Mouse (Mus musculus) neural tube, embryonic 12.5 days (tissue): ENCODE results near the gene Inpp5a. TPM values are rescaled to one million over a fixed set of nuclear protein-coding genes. Genes with fewer than 3 reads are reported as not detected.
A peak's percentile ranks its signal among the peaks of the same experiment; 100 is the strongest.

ENCODE experiments used
- ATAC-seq: fragments of 200-750 bp; cut with Nextera tagmentation; 2 replicates; pipeline ENCODE4 v1.8.0; 2017; ENCODE audit warnings: low read depth, mild to moderate bottlenecking, moderate TSS enrichment, moderate library complexity; ENCODE audit not compliant: low FRiP score
- H3K27ac ChIP-seq: fragments of 300-500 bp; sonication (generic); 2 replicates; pipeline ENCODE4 v1.5.1; 2016
- H3K27me3 ChIP-seq: fragments of 300-500 bp; sonication (generic); replicated peaks from 2 replicates; pipeline ENCODE4 v1.6.1; 2016; ENCODE audit warnings: mild to moderate bottlenecking
- H3K36me3 ChIP-seq: fragments of 300-500 bp; sonication (generic); 2 replicates; pipeline ENCODE4 v1.6.1; 2016; ENCODE audit warnings: mild to moderate bottlenecking
- H3K4me1 ChIP-seq: fragments of 300-500 bp; sonication (generic); 2 replicates; pipeline ENCODE4 v1.6.1; 2016
- H3K4me2 ChIP-seq: fragments of 300-500 bp; sonication (generic); replicated peaks from 2 replicates; pipeline ENCODE4 v1.6.1; 2016; ENCODE audit warnings: mild to moderate bottlenecking
- H3K4me3 ChIP-seq: fragments of 300-500 bp; sonication (generic); 2 replicates; pipeline ENCODE4 v1.5.1; 2016
- H3K9ac ChIP-seq: fragments of 300-500 bp; sonication (generic); 2 replicates; pipeline ENCODE4 v1.6.1; 2016; ENCODE audit warnings: mild to moderate bottlenecking
- H3K9me3 ChIP-seq: fragments of 300-500 bp; sonication (generic); 2 replicates; pipeline ENCODE4 v1.6.1; 2016; ENCODE audit warnings: mild to moderate bottlenecking
- WGBS: fragments of 180-500 bp; shearing (Covaris S2); methylation state at CpG from one replicate; pipeline ENCODE4 v1.1.7; 2016; 5-methylcytosine and 5-hydroxymethylcytosine counted together
- polyA plus RNA-seq: library from polyadenylated mRNA; unstranded; fragments of >200 nt; fragmentation: Nextera tagmentation; extraction: Ambion mirVana; gene quantifications from 2 replicates; pipeline ENCODE4 v1.2.1, GENCODE M21; 2016

Gene Inpp5a
- polyA plus RNA-seq, 1 experiment from 2014 or later: 26.8 TPM

DNA sequence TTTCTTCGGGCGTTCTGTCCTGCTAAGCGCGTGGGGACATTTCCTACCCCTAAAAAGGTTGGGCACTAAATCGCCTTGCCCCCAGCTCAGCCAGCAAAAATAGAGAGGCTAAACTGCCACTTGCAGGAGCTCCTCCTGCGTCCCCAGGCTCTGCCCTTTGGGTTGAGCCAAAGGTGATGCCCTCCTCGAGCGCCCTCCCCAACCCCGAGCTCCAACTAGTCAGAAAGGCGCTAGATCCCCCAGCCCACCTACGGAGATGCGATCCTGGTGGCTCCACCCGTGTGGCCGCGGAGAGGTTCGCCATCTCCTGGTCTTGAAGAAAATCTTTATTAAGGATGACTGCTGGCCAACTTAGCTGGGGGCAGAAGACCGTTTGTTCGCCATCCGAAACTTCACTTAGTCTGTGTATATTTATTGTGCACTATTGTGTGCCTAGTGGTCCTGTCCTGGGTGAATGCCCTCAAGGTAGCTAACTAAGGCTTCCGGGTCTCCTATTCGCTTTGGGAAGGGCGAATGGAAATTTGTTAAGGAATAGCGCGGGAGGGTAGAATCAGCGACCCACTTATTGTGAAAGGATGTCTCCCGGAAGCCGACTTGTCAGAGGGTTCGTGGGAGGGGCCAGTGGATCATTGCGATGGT is 196.4 kb downstream of the Inpp5a start:
- Histone ChIP-seq H3K27me3 (peaks cover 100% of the 10 kb centered on the region), H3K9ac (no peak overlapping the region), H3K36me3 (no peaks in the 10 kb centered on the region), H3K4me2 (no peak overlapping the region), H3K4me3 (no peak overlapping the region), H3K4me1 (peaks cover 31% of the 10 kb centered on the region), H3K9me3 (no peaks in the 10 kb centered on the region), H3K27ac (no peak overlapping the region)
- no peak for ATAC-seq
- WGBS: 1% methylated on average over 29 of the region's 29 CpGs

DNA sequence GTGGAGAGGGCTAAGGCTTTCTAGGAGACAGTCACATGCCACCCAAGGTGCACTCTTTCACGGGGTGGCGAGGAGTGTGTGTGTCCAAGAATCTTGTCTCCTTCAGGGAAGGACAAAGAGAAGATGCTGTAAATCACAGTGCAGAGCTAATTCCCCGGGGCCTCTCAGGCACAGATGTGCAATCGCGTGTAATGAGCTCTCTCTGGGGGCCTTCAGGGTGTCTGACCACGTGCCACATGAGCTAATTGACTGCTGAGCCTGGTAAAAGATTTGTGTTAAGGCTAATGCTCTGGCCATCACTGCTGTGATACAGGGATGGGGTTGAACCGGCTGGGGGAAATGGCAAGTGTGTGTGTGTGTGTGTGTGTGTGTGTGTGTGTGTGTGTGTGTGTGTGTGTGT is 199.0 kb downstream of the Inpp5a start:
- Histone ChIP-seq H3K27me3 (peaks cover 87% of the 10 kb centered on the region), H3K4me3 (no peak overlapping the region), H3K4me2 (no peak overlapping the region), H3K9me3 (no peaks in the 10 kb centered on the region), H3K4me1 (peaks cover 10% of the 10 kb centered on the region), H3K36me3 (no peaks in the 10 kb centered on the region), H3K9ac (no peak overlapping the region), H3K27ac (no peak overlapping the region)
- peak; percentile 67 for ATAC-seq
- WGBS: 6% methylated on average over 7 of the region's 7 CpGs

DNA sequence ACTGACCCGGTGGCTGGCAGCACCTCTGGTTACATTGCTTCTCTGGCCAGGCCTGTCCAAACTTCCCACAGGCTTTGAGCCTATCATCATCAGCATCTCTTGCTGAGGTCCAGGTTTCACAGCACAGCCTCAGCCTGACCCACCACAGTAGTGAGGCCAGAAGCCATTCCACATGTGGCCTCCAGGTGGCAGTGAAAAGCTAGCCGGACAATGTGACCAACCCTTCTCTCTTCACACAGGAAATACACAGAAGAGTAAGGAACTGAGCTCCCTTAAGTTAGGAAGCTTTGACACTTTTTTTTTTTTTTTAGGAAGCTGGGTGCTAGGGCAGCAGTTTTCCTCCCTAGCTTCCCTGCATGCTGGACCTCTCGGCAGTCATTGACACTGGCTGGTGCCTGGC is 201.4 kb downstream of the Inpp5a start:
- 36% methylated on average over 3 of the region's 3 CpGs for WGBS
- ATAC-seq: no peak
- no peak overlapping the region for H3K4me2 ChIP-seq
- no peak overlapping the region for H3K4me3 ChIP-seq
- H3K4me1 ChIP-seq: peaks cover 10% of the 10 kb centered on the region; the same call in 1 of the 2 replicates
- H3K27me3 ChIP-seq: peaks cover 74% of the 10 kb centered on the region
- no peaks in the 10 kb centered on the region for H3K36me3 ChIP-seq
- H3K9ac ChIP-seq: no peak overlapping the region
- H3K9me3 ChIP-seq: no peaks in the 10 kb centered on the region
- no peak overlapping the region for H3K27ac ChIP-seq

DNA sequence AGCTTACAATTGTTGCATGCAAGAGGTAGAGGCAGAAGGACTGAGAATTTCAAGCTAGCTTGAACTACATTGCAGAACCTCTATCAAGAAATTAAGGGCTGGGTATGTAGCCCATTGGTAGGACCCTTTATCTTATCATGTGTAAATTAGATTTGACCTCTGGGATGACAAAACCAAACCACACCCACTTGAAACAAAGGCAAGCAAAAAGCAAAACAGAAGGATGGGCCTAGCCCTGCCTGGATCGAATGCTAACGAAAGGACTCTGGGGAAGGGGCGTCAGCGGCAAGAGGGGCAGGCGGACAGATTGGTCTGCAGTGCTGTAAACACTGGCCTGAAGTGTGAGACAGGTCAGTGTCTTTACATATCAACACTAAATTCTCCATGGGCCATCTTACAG is 202.4 kb downstream of the Inpp5a start:
- Histone ChIP-seq H3K4me2 (no peak overlapping the region), H3K4me3 (no peak overlapping the region), H3K27me3 (peaks cover 72% of the 10 kb centered on the region), H3K9ac (no peak overlapping the region), H3K36me3 (no peaks in the 10 kb centered on the region), H3K9me3 (no peaks in the 10 kb centered on the region), H3K27ac (no peak overlapping the region), H3K4me1 (peaks cover 10% of the 10 kb centered on the region; the same call in 1 of the 2 replicates)
- no peak for ATAC-seq
- WGBS: 91% methylated on average over 5 of the region's 5 CpGs

DNA sequence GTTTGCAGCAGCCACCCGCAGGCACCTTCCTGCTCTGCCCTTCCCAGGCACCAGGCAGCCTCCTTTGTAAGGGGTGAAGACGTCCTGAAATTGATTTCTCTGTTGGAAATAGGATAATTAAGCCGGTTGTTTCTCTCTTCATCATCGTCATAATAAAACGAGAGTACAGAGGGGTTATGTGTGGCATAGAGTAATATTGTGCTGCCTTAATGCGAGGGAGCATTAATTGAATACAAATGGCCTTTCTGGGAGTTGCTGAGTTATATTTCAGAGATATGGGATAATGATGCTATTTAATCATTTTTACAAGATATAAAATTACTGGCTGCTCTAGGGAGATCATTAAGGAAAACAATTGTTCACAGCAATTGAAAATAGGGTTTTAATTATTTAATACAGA is 206.4 kb downstream of the Inpp5a start:
- no peak for ATAC-seq

DNA sequence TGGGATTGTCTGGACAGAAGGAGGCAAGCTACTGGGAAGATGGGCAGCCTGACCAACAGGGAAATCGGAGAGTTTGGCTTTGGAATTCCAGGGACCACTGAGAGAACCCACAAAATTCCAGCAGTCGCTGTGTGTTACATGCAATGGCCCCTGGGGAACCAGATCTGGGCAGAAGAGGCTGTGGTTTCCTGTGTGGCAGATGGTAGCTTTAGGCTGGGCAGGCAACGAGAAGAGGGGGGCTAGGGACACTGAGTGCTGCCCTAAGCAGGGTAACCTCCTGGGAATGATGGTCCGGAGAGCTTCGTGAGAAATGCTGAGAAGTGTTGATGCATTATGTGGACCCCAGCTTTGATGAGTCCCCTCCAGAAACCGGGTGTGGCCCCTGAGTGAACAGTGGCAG is 207.0 kb downstream of the Inpp5a start:
- Histone ChIP-seq H3K4me1 (no peaks in the 10 kb centered on the region), H3K36me3 (no peaks in the 10 kb centered on the region), H3K4me2 (no peak overlapping the region), H3K4me3 (no peak overlapping the region), H3K9me3 (no peaks in the 10 kb centered on the region), H3K27ac (no peak overlapping the region), H3K27me3 (peaks cover 47% of the 10 kb centered on the region), H3K9ac (no peak overlapping the region)
- no peak for ATAC-seq
- 72% methylated on average over 6 of the region's 6 CpGs for WGBS

More for the DNA sequence above, 206.4 kb downstream of the Inpp5a start:
- Histone ChIP-seq H3K4me1 (no peaks in the 10 kb centered on the region), H3K4me3 (no peak overlapping the region), H3K27ac (no peak overlapping the region), H3K36me3 (no peaks in the 10 kb centered on the region), H3K9ac (no peak overlapping the region), H3K27me3 (peaks cover 45% of the 10 kb centered on the region), H3K9me3 (no peaks in the 10 kb centered on the region), H3K4me2 (no peak overlapping the region)
- 63% methylated on average over 6 of the region's 6 CpGs for WGBS

DNA sequence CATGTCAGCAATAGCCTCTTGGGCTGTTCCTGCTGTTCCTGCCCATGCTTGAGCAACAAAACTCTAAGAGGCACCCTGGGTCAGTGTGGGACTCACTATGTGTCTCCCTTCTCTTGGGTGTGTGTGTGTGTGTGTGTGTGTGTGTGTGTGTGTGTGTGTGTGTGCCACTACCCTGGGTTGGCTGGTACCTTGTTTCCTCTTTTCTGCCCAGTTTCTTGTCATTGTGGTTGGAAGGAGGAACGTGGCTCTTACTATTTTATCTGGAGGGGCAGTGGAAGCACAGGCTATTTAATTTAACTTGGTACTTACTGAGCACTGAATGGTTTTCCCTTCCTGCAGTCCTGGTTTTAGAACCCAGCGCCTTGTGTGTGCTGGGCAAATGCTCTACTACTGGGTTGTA is 221.4 kb downstream of the Inpp5a start:
- ATAC-seq: no peak
- 87% methylated on average over 2 of the region's 2 CpGs for WGBS
- H3K4me2 ChIP-seq: no peak overlapping the region
- no peak overlapping the region for H3K4me3 ChIP-seq
- no peaks in the 10 kb centered on the region for H3K4me1 ChIP-seq
- peaks cover 14% of the 10 kb centered on the region; the same call in 1 of the 2 replicates for H3K27me3 ChIP-seq
- no peaks in the 10 kb centered on the region for H3K9me3 ChIP-seq
- no peaks in the 10 kb centered on the region for H3K36me3 ChIP-seq
- H3K27ac ChIP-seq: no peak overlapping the region
- no peak overlapping the region for H3K9ac ChIP-seq

DNA sequence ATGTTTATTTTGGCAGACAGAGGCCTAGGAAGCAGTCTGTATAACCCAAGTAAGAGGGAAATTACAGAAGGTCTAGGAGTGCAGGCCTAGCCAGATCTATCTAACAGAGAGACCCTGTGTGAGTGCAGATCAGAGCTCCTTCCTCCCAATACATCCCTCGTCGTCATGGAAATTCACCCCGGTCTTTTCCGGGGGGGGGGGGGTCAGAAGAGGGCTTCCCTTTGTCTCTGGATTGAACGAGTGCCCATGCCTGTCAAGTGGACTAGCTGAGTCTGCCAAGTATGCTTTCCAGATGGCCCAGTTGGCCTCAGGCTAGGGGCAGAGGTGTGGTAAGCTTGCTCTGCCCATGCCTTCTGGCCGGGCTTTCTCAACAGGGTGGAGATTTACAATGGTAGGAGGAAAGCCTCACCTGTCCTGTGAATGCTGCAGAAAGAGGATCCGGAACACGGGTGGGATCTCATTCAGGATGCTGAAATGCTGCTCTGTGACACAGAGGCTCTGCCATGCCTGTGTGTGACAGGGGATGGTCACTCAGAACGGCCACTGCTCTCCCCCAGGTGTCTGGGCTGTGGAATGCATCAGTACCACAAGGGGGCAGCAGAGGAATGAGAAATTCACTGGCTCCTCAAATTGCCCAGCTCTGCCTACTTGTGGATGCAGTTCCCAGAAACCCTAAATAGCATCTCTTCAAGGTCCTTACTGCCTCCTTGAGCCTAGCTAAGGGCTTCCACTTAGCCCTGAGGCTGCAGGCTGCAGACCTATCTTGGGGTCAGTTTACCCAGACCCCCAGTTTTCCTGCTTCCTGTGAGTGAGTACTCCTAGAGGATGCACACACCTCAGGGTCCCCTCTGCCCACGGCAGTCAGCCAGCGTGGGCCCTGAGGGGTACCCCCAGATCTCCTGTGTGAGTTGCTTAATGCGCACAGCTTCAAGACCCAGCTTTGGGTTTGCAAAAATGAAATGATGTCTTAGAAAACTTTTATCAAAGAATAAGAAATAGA is 227.2 kb downstream of the Inpp5a start:
- Histone ChIP-seq H3K4me3 (no peak overlapping the region), H3K36me3 (no peaks in the 10 kb centered on the region), H3K27ac (no peak overlapping the region), H3K27me3 (peaks cover 19% of the 10 kb centered on the region; the same call in 1 of the 2 replicates), H3K4me1 (no peaks in the 10 kb centered on the region), H3K4me2 (no peak overlapping the region), H3K9ac (no peak overlapping the region), H3K9me3 (no peaks in the 10 kb centered on the region)
- 58% methylated on average over 12 of the region's 12 CpGs for WGBS
- ATAC-seq: peak; percentile 66; the same call in 1 of the 2 replicates

DNA sequence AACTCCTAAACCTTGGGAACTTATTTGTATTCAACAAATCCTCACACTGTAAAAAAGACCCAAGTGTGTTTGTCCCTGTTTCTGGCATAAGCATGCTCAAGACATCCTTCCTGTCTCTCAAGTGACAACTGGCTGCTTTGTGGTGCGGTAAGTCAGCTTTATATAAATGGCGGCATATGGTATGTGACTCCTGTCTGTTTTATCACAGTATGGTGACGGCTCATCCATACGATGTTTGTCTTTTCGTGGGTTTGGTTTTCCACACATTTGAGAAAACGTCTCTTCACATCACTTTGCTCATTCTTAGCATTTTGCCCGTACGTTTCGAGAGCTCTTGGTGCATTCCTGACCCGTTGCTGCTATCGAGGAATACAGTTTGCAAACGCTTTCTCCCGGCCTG is 233.7 kb downstream of the Inpp5a start:
- WGBS: 88% methylated on average over 13 of the region's 13 CpGs
- Histone ChIP-seq H3K4me1 (no peaks in the 10 kb centered on the region), H3K9me3 (no peaks in the 10 kb centered on the region), H3K27me3 (peaks cover 3% of the 10 kb centered on the region; the same call in 1 of the 2 replicates), H3K4me2 (no peak overlapping the region), H3K27ac (no peak overlapping the region), H3K9ac (no peak overlapping the region), H3K4me3 (no peak overlapping the region), H3K36me3 (no peaks in the 10 kb centered on the region)
- no peak for ATAC-seq

DNA sequence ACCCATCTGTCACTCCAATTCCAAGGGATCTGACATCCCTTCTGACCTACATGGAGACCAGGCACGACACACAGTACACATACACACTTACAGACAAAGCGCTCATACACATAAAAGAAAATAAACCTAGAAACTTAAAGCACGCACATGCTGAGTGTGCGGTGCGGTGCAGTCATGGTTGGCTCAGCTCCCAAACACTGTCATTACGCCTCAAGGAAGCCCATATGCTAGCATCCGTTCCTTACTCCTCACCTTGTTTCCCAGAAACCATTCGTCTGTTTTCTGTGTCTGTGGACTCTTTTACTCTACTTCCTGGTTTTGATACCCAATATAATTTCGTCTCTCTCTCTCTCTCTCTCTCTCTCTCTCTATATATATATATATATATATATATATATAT is 236.2 kb downstream of the Inpp5a start:
- no peaks in the 10 kb centered on the region for H3K36me3 ChIP-seq
- 86% methylated on average over 9 of the region's 9 CpGs for WGBS
- H3K4me3 ChIP-seq: no peak overlapping the region
- no peak for ATAC-seq
- H3K27ac ChIP-seq: no peak overlapping the region
- no peak overlapping the region for H3K9ac ChIP-seq
- no peaks in the 10 kb centered on the region for H3K4me1 ChIP-seq
- no peaks in the 10 kb centered on the region; the same call in 1 of the 2 replicates for H3K27me3 ChIP-seq
- H3K4me2 ChIP-seq: no peak overlapping the region
- no peaks in the 10 kb centered on the region for H3K9me3 ChIP-seq
